Mouse (Mus musculus): ENCODE data around the gene Cit.

GRCm38 (mm10) chr5:115866296-115866695, 21.2 kb downstream of the Cit start:
- TF ChIP-seq MAFK (IDR thresholded peaks at IDR 0.05; ENCODE audit: insufficient read depth, low read depth, low read length) (no peak), ZNF384 (IDR thresholded peaks at IDR 0.05; ENCODE audit: low read depth, low read length) (no peak), HCFC1 (IDR thresholded peaks at IDR 0.05; ENCODE audit: borderline replicate concordance, insufficient read depth, low read length) (no peak), ZC3H11A (IDR thresholded peaks at IDR 0.05; ENCODE audit: borderline replicate concordance, low read depth, low read length) (no peak), CHD2 (IDR thresholded peaks at IDR 0.05; ENCODE audit: low read depth, low read length) (no peak)

Measured in ES-E14 (cell line).